Mouse (Mus musculus): ENCODE results near the gene Filip1. TPM values are rescaled to one million over a fixed set of nuclear protein-coding genes. Genes with fewer than 3 reads are reported as not detected.

Gene Filip1
- total and polyA plus RNA-seq, 3 experiments: 0.71 to 1.5 (median 1.3) TPM

- Histone ChIP-seq H3K9ac (ENCODE audit: insufficient read depth, low read depth) (no peak overlapping the region), H3K27ac (ENCODE audit: insufficient read depth, low read depth) (no peak overlapping the region), H3K4me1 (ENCODE audit: control insufficient read depth in 1 of 2, insufficient read depth in 2 of 2) (peaks cover 2 to 4% of the 10 kb centered on the region in 2 experiments; a peak in 3 of 4 replicates), H3K4me3 (replicated peaks in 1 of 3; ENCODE audit: low read depth in 2 of 3, low read length in 2 of 3, poor library complexity in 1 of 3) (no peak overlapping the region), H3K27me3 (replicated peaks) (no peaks in the 10 kb centered on the region), H3K9me3 (replicated peaks; ENCODE audit: low read length) (no peaks in the 10 kb centered on the region), H3K79me2 (replicated peaks; ENCODE audit: control insufficient read depth, extremely low read depth, insufficient read depth, poor library complexity, severe bottlenecking) (no peaks in the 10 kb centered on the region), H3K4me2 (ENCODE audit: insufficient read depth, low read depth, poor library complexity, severe bottlenecking) (peak overlapping the region; percentile 86; the same call in 1 of the 2 replicates), H3K36me3 (replicated peaks in 1 of 2; ENCODE audit: control insufficient read depth in 1 of 2, insufficient read depth in 1 of 2, low read length in 1 of 2) (no peaks in the 10 kb centered on the region)
- TF ChIP-seq NRF1 (IDR thresholded peaks at IDR 0.05; ENCODE audit: low read depth, low read length): no peak
- no peak for TF ChIP-seq SIN3A (IDR thresholded peaks at IDR 0.05; ENCODE audit: low read length)
- TF ChIP-seq ETS1 (conservative IDR thresholded peaks at IDR 0.05; ENCODE audit: low read depth, low read length): no peak
- TF ChIP-seq MAZ (IDR thresholded peaks at IDR 0.05; ENCODE audit: low read depth, low read length): no peak
- TF ChIP-seq BHLHE40 (IDR thresholded peaks at IDR 0.05; ENCODE audit: low read depth, low read length): no peak
- no peak for TF ChIP-seq JUND (conservative IDR thresholded peaks at IDR 0.05; ENCODE audit: low read depth, low read length)
- no peak for DNase-seq (ENCODE audit: extremely low read depth)
- in situ Hi-C loops (cut with MboI; ENCODE audit: low pct_ligation_motif_present, low pct_unique_long_range_greater_than_20kb, low sequenced_read_pairs): no loop called here
- dilution Hi-C loops (cut with MboI; ENCODE audit: extremely low pct_ligation_motif_present, extremely low pct_unique_long_range_greater_than_20kb, low sequenced_read_pairs): no loop called here
These were observed 41.0 kb downstream of the Filip1 start for GRCm38 (mm10) chr9:79971619-79972018.

- no peaks in the 10 kb centered on the region for H3K27me3 ChIP-seq (replicated peaks)
- in situ Hi-C loops (cut with MboI; ENCODE audit: low pct_ligation_motif_present, low pct_unique_long_range_greater_than_20kb, low sequenced_read_pairs): no loop called here
- dilution Hi-C loops (cut with MboI; ENCODE audit: extremely low pct_ligation_motif_present, extremely low pct_unique_long_range_greater_than_20kb, low sequenced_read_pairs): no loop called here
- H3K9ac ChIP-seq (ENCODE audit: insufficient read depth, low read depth): peak overlapping the region; percentile 12
- TF ChIP-seq E2F4 (IDR thresholded peaks at IDR 0.05; ENCODE audit: insufficient replicate concordance, low read depth, low read length) (no peak), TBP (conservative IDR thresholded peaks at IDR 0.05; ENCODE audit: low read depth, low read length) (no peak), ZMIZ1 (IDR thresholded peaks at IDR 0.05; ENCODE audit: low read depth, low read length) (no peak), USF1 (IDR thresholded peaks at IDR 0.05; ENCODE audit: low read depth, low read length) (no peak), HCFC1 (IDR thresholded peaks at IDR 0.05; ENCODE audit: low read depth, low read length) (no peak)
- H3K4me3 ChIP-seq (replicated peaks in 1 of 3; ENCODE audit: low read depth in 2 of 3, low read length in 2 of 3, poor library complexity in 1 of 3): no peak overlapping the region
- DNase-seq (ENCODE audit: extremely low read depth): no peak
- H3K4me1 ChIP-seq (ENCODE audit: control insufficient read depth in 1 of 2, insufficient read depth in 2 of 2): peaks cover 2 to 4% of the 10 kb centered on the region in 2 experiments; a peak in 3 of 4 replicates
- no peaks in the 10 kb centered on the region for H3K9me3 ChIP-seq (replicated peaks; ENCODE audit: low read length)
- no peaks in the 10 kb centered on the region for H3K79me2 ChIP-seq (replicated peaks; ENCODE audit: control insufficient read depth, extremely low read depth, insufficient read depth, poor library complexity, severe bottlenecking)
- peak overlapping the region; percentile 86 for H3K4me2 ChIP-seq (ENCODE audit: insufficient read depth, low read depth, poor library complexity, severe bottlenecking)
- H3K36me3 ChIP-seq (replicated peaks in 1 of 2; ENCODE audit: control insufficient read depth in 1 of 2, insufficient read depth in 1 of 2, low read length in 1 of 2): no peaks in the 10 kb centered on the region
- no peak overlapping the region for H3K27ac ChIP-seq (ENCODE audit: insufficient read depth, low read depth)
These were observed 42.0 kb downstream of the Filip1 start for GRCm38 (mm10) chr9:79970659-79971118.

GRCm38 (mm10) chr9:79969544-79969943, 43.1 kb downstream of the Filip1 start:
- Histone ChIP-seq H3K4me2 (ENCODE audit: insufficient read depth, low read depth, poor library complexity, severe bottlenecking) (no peak overlapping the region), H3K9ac (ENCODE audit: insufficient read depth, low read depth) (no peak overlapping the region), H3K27me3 (replicated peaks) (no peaks in the 10 kb centered on the region), H3K4me3 (replicated peaks in 1 of 3; ENCODE audit: low read depth in 2 of 3, low read length in 2 of 3, poor library complexity in 1 of 3) (no peak overlapping the region), H3K79me2 (replicated peaks; ENCODE audit: control insufficient read depth, extremely low read depth, insufficient read depth, poor library complexity, severe bottlenecking) (no peaks in the 10 kb centered on the region), H3K4me1 (ENCODE audit: control insufficient read depth in 1 of 2, insufficient read depth in 2 of 2) (peaks cover 0 to 4% of the 10 kb centered on the region in 2 experiments; a peak in 2 of 4 replicates), H3K9me3 (replicated peaks; ENCODE audit: low read length) (no peaks in the 10 kb centered on the region), H3K36me3 (replicated peaks in 1 of 2; ENCODE audit: control insufficient read depth in 1 of 2, insufficient read depth in 1 of 2, low read length in 1 of 2) (no peaks in the 10 kb centered on the region), H3K27ac (ENCODE audit: insufficient read depth, low read depth) (no peak overlapping the region)
- no peak for DNase-seq (ENCODE audit: extremely low read depth)
- in situ Hi-C loops (cut with MboI; ENCODE audit: low pct_ligation_motif_present, low pct_unique_long_range_greater_than_20kb, low sequenced_read_pairs) (no loop called here), dilution Hi-C loops (cut with MboI; ENCODE audit: extremely low pct_ligation_motif_present, extremely low pct_unique_long_range_greater_than_20kb, low sequenced_read_pairs) (no loop called here)
- TF ChIP-seq BHLHE40 (IDR thresholded peaks at IDR 0.05; ENCODE audit: low read depth, low read length): no peak
- TF ChIP-seq ZNF384 (IDR thresholded peaks at IDR 0.05; ENCODE audit: low read depth, low read length): no peak
- TF ChIP-seq SIN3A (IDR thresholded peaks at IDR 0.05; ENCODE audit: low read length): no peak
- TF ChIP-seq UBTF (IDR thresholded peaks at IDR 0.05; ENCODE audit: low read depth, low read length): no peak
- no peak for TF ChIP-seq CHD1 (IDR thresholded peaks at IDR 0.05; ENCODE audit: low read depth, low read length)
- no peak for TF ChIP-seq TCF12 (IDR thresholded peaks at IDR 0.05; ENCODE audit: low read depth, low read length)
- TF ChIP-seq MEF2A (IDR thresholded peaks at IDR 0.05; ENCODE audit: borderline replicate concordance, low read depth, low read length): no peak
- no peak for TF ChIP-seq MAFK (IDR thresholded peaks at IDR 0.05; ENCODE audit: insufficient replicate concordance, low read length)
- TF ChIP-seq RAD21 (IDR thresholded peaks at IDR 0.05; ENCODE audit: low read depth, low read length): no peak
- no peak for TF ChIP-seq E2F4 (IDR thresholded peaks at IDR 0.05; ENCODE audit: insufficient replicate concordance, low read depth, low read length)
- no peak for TF ChIP-seq ETS1 (conservative IDR thresholded peaks at IDR 0.05; ENCODE audit: low read depth, low read length)
- no peak for TF ChIP-seq MAX (IDR thresholded peaks at IDR 0.05; ENCODE audit: low read length)
- TF ChIP-seq ELF1 (IDR thresholded peaks at IDR 0.05; ENCODE audit: low read depth, low read length): no peak
- no peak for TF ChIP-seq NRF1 (IDR thresholded peaks at IDR 0.05; ENCODE audit: low read depth, low read length)
- TF ChIP-seq KAT2A (IDR thresholded peaks at IDR 0.05; ENCODE audit: insufficient replicate concordance, low read length): no peak
- no peak for TF ChIP-seq MYC (IDR thresholded peaks at IDR 0.05; ENCODE audit: low read depth, low read length)
- TF ChIP-seq TBP (conservative IDR thresholded peaks at IDR 0.05; ENCODE audit: low read depth, low read length): no peak
- no peak for TF ChIP-seq MAZ (IDR thresholded peaks at IDR 0.05; ENCODE audit: low read depth, low read length)

All from CH12.LX (cell line).